Mouse (Mus musculus) lung, adult 10 weeks (tissue): ENCODE measurements around the gene Lbx1. TPM values are rescaled to one million over a fixed set of nuclear protein-coding genes. Genes with fewer than 3 reads are reported as not detected.

Experiments
- polyA plus RNA-seq: library from polyadenylated mRNA; stranded (reverse); fragments of 350-450 nt; fragmentation: Illumina TruSeq; extraction: RNeasy Lipid Tissue Mini Kit (QIAGEN cat#74804); gene quantifications from one replicate; pipeline ENCODE4 v1.2.3, GENCODE M21; 2014; ENCODE audit warnings: low read depth, low replicate concordance; ENCODE audit not compliant: insufficient read depth

Lbx1 gene
- not detected for polyA plus RNA-seq

DNA sequence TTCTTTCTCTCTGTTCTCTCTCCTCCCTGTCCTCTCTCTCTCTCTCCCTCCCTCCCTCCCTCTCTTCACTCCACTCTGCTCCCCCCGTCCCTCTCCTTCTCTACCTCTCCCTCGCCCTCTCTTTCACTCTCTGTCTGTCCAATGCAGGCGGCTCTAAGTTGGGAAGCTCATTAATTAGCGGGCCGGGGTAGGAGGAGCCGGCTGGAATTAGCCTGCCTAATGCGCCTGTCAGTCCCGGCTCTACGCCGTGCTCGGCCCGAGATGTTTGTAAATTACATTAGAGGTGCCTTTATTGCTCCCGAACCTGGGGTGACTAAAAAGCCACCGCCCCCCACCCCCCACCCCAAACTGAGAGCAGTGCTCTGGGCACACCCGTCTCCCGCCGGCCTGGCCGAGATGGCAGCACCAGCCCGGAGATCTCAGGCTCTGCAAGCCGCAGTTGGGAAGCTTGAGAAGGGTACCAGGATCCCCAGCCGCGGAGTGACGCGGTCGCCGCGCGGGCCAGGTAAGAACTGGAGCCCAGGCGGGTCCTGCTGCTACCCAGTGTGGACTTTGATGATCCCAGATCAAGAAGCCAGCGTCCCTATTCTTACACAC, at the start of gene Lbx1:
TSS of gene Lbx1 (minus strand) at position 47 of the 597 bp plus-strand sequence.

Other genes with a start within 250 kb of the Lbx1 start
- gene Sema4g, start 246.7 kb downstream of the Lbx1 start, polyA plus RNA-seq = 0.51 TPM
- 6.2 TPM for gene Twnk, start 230.1 kb downstream of the Lbx1 start, polyA plus RNA-seq
- 33.3 TPM for gene Mrpl43, start 229.4 kb downstream of the Lbx1 start, polyA plus RNA-seq
- gene Lzts2, start 221.4 kb downstream of the Lbx1 start, polyA plus RNA-seq = 32.7 TPM
- 0.10 TPM for gene Pdzd7, start 190.1 kb downstream of the Lbx1 start, polyA plus RNA-seq
- gene Sfxn3, start 188.3 kb downstream of the Lbx1 start, polyA plus RNA-seq = 27.9 TPM
- gene Kazald1, start 160.6 kb downstream of the Lbx1 start, polyA plus RNA-seq = 13.9 TPM
- not detected for gene Tlx1, start 85.1 kb downstream of the Lbx1 start, polyA plus RNA-seq
- 12.5 TPM for gene Btrc, start 127.9 kb upstream of the Lbx1 start, polyA plus RNA-seq